Mouse (Mus musculus): ENCODE measurements around the gene Cntn1.

- TF ChIP-seq CTCF (IDR thresholded peaks at IDR 0.05; ENCODE audit: low read depth) (no peak), EP300 (optimal IDR thresholded peaks at IDR 0.05) (no peak)
These were observed at the start of gene Cntn1 for GRCm38 (mm10) chr15:92050996-92051352.
